Mouse (Mus musculus) layer of hippocampus, postnatal 36 days (tissue): ENCODE results near the gene Fntb. TPM values are rescaled to one million over a fixed set of nuclear protein-coding genes. Genes with fewer than 3 reads are reported as not detected.

Experiments
- DNase-seq, 2 experiments: peaks; one replicate each; pipeline ENCODE4 v3.0.0; 2022
- total RNA-seq, 2 experiments: library from RNA; stranded (reverse); gene quantifications; 2 replicates each; pipeline ENCODE4 v1.2.3; 2021

The Fntb gene
- total RNA-seq, 2 experiments from 2014 or later, result 24.3 to 27.1 TPM

DNA sequence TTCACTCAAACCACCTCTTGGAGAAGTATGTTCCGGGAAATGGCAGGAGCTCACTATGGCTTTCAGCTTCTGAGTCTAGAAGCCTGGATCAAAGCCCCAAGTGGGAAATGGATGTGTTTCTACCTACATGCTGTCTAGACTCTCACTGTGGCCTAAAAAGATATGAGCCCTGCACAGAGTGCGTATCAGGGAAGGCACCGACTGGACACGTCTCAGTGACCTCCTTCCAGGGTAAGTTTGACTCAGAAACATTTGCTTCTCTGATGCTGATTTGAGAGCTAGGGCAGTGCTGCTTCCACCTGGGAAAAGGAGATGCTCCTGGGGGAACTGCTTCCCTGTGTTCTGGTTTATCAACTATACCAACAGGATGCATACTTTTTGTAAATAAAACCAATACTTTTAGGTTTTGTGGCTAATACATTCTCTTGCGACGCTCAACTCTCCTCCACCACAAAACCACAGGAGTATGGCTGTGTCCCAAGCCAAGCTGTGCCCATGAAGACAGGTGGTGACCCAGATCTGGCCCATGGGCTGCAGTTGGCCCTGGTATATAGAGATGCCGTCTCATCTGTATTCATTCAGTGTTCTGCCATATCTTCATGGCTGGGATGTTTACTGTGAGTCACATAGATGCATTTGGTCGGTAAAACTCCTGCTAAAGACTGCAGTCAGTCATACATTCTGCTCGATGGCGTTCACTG, 159.7 kb downstream of the Fntb start:
- no peak for DNase-seq

DNA sequence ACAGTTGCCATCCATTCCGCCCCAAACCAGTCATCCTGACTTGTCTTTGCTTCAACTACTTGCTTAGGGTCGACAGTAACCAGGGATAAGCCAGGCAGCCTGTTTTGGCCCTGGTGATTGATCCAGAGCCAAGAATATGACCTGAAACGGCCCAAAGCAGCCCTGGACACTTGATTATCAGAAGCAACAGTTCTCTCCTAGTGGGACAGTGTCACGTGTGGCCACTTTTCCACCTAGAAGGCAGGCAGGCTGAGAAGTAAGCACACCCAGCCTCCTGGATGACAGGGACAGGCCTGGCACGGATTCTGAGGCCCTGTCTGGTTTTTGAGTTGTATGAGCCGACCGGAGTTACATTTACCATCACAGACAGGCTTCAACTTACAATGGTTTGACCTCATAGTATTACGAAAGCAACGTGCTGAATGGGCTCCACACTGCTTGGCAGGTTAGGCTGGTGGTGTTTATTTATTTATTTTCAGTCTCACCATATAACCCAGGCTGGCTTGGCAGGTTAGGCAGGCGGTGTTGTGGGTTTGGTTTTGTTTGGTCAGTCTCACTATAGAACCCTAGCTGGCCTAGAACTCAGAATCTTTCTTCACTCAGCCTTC, 161.1 kb downstream of the Fntb start:
- DNase-seq, result no peak

DNA sequence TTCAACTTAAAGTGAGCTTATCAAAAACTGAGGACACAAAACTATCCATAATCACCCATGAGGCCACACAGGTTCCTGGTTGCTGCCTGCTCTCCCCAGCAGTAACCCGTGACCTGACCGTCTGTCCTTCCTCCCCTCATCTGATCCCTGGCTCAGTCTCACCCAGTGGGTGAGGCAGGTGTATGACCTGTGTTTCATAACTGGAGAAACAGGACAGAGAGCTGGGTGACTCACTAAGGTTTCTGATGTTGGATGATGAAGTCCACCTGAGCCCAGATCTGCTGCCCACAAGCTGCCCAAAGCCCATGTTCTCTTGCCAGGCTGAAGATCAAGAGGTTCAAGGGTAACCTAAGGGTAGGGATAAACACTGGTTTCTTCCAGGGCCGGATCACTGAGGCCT, 161.6 kb downstream of the Fntb start:
- DNase-seq, result no peak

DNA sequence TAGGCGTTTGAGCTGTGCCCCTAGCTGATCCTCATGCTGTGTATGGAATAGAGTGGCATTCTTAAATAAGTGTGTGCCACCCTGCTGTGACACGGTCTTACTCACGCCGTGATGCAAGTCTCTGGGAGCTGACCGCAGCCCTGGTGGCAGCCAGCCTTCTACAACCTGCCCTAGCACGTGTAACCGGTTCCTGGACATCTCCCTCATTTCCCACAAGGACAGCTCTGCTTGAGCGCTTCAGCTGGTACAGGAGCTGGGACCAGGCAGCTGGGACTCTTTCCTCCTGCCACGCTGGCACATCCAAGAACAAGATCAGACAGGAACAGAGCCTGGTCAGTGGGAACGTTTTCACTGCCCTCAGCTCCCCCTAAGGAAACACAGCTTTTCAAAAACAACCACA, 162.2 kb downstream of the Fntb start:
- DNase-seq, result no peak

DNA sequence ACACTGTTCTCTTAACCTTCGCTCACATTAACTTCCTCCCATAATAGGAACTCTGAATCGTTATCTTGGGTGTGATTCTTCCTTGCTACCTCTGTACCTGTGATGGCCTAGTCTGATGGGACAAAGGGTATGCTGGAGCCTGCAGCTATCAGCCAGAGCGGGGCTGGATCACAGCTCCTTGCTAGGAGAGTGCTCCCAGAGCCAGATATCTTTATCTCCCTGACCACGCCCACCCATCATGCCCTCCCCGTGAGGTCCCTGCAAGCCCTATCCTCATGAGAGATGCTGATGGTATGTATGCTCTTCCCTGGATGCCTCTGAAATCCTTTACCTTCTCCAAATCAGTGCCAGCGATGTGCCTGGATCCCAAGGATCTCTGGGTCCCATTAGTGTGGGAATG, 164.8 kb downstream of the Fntb start:
- DNase-seq, result no peak

DNA sequence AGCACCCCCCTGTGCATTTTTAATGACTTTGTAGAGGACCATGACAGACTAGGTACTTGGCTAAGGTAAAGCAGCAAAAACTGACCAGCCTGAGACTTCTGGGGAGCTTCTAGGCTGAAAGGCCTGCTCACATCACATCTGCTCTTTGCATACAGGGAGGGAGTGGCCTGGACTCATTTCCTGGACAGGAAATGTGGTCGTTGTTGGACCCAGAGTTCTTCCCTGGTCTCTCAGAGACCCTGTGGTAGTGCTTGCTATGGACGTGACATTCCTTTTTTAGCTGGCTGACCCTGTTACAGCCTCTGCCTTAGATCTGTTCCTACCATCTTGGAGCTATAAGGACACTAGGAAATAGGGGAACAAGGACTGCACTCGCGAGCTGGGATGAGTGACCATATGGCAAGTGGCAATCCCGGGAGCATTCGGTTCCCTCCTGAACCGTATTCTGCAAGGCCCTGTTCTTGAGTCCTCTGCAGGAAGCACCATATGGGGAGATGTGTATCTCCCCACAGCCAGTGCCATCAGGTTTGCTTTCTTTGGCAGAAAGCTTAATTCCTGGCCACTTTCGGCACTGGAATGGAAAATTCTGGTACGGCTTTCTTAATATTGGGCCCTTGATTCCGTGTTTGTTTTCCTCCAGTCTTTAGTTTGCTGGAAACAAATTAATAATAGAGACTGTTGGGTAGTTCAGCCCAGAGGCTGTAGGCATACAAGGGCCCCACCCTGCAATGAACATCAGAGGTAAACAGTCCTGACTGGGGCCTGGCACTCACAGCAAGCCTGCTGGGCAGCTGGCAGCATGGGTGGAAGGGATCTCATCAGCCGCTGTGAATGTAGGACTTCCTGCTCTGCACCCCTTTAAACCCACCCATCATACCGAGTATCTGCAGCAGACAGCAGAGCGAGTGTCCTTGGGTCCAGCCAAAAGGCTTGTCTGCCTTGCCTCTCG, 166.6 kb downstream of the Fntb start:
- no peak for DNase-seq

DNA sequence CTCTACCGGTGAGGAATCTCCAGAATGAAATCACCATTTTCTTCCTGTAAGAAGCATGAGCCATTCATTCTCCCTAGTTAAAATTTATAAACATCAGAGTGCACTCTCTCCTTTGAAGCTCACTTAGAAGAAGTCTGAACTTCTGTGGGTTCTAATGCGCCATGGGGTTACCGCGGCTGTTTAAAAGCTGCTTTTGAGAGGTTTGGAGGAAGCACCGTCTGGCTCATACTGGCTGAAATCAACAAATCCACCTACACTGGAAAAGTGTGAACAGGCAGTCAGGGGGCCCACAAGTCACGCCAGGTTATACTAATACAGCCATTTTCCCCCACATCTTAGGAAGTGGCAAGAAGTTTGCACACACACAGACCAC, 167.3 kb downstream of the Fntb start:
- DNase-seq, result no peak

DNA sequence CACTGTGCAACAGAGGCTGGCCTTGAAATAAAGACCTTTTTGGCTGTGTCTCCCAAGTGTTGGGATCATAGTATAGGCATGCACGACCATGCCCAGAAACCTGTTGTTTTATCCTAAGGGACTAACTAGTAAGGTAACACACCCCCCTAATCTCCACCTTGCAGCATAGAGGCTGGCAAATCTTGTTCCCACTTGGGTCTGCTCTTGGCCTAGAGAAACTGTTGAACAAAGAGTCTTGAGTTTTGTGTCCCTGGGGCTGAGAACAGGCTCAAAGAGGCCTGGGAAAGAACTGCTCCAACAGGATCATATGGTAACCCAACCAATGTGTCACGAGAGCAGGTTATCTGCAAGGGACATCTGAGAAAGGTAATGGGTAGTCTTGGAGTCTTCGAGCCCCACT, 169.0 kb downstream of the Fntb start:
- DNase-seq, result no peak

DNA sequence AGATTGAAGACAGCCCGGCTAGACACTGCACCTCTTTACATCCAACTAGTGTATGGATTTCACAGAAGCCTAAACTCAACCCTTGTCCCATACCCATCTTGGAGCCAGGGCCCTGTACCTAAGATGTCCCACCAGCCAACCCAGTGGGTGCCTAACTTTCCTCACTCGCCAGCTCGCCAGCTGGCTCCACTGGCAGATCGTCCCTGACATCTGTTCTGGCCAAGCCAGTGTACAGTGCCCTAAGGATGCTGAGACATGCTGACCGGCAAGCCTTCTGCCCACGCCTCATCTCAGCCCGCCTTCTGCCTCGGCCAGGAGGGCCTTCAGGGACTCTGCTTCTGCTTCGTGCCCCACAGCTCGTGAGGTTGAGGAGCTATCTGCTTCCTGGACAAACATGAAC, 170.8 kb downstream of the Fntb start:
- DNase-seq, result no peak

DNA sequence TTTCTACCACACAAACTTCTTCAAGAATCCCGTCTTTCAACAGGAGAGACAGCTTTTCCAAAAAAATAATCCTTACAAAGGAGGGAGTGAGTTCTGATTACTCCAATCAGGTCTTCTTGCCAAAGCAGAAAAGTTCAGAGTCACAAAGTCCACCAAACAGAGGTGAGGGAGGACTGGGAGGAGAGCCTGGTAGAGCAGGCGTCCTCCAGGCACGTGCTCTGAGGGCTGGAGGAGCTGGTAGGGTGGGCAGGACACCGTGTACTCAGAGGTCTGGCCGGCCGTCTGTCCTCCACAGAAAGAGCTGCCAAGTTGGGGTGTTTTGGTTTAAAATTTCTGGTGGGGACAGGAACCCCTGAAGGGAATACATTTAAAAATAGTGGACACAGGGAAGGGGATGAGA, 172.6 kb downstream of the Fntb start:
- no peak for DNase-seq

DNA sequence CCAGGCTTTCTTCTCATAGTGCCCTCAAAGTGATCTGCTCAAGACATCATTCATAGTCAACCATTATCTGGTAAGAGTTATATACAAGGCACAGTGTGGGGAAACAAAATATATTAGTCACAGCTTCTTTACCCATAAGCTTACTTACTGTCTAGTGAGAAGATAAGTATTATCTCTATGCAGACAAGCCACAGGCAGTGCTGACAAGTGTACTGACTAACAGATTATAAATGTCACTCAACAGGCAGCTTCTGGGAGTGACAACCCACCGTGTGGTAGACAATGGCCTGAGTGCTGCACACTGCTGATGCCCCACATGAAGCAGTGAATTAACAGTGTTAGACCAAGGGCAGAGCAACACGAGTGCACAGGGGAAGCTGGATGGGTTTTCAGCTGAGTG, 176.1 kb downstream of the Fntb start:
- no peak for DNase-seq

DNA sequence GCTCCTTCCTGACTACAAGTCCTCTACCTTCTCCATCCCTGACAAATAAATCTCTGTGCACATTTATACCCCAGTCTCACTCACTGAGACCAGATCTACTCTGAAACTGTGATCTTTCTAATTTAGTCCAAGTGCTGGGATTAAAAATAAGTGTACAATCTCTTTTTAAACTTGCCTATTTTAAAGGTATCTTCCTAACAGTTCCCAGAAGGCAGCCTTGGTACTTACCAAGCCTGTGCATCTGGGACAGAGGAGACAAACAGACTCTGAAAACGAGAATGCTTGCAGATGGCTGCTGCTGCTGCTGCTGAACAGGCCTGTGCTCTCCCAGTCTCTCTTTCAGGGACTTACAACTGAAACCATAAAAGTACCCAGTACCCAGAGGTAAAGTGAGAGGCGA, 177.1 kb downstream of the Fntb start:
- no peak for DNase-seq

DNA sequence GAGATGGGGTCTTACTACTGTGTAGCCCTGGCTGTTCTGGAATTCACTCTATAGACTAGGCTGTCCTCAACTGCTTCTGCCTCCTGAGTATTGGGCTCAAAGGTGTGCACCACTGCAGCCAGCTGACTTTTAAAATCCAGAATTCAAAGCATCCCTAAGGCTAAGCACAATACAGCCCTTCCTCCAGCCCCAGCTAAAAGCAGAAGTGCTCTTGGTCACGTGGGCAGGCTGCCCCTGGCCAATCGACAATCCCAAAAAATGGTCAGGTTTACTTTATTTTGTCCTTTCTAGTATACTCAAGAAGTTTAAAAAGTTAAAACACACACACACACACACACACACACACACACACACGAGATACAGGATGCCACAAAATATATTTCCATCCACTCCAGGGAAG, 177.7 kb downstream of the Fntb start:
- no peak for DNase-seq

DNA sequence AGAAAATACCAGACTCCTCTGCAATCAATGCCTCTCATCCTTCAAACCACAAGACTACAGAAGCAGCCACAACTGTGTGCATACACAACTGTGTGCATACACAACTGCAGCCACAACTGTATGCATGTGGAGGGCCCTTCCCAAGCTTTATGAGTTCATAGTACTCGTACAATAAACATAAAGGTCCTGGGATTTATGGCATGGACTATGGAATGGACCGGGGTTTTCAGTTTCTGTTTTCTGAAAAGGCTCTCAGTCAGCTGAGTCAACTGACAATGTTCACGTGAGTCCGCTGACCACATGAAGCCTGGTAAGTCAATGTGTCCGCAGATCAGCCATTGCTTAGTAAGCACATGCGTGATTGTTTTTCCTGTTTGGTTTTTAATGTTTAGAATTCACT, 178.1 kb downstream of the Fntb start:
- DNase-seq, result no peak

DNA sequence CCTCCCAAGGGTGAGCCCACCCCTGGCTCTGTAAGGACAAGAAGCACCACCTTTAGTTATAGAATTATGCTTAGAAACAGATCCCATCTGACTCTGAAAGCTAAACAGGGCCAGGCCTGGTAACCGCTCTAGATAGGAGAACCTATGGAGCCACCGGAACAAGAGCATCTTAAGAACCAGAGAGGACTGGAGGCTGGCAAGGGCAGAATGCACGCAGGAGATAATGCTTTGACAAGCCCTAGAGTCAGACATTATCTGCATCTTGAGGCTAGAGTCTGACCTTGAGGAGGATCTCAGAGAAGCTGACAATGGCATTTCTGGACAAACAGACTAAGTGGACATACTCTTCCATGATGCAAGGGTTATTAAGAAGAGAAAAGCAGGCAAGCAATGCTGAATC, 182.1 kb downstream of the Fntb start:
- DNase-seq, result no peak

DNA sequence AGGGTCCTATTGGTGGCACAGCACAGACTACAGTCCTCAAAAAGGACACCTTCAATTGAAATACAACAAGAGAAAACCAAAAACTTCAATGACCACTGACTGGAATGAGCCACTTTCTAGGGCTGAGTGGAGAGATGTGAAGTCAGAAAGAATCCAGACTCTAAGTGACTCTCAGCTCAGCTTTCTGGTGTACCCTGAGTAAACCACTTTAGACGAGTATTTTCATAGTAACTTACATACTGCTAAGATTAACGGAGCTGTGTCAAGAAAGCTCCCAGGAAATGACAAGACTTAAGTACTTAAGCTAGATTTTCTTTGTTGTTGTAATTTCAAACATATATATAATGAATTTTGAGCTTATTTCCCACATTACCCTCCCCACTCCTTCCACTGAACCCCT, 182.8 kb downstream of the Fntb start:
- DNase-seq, result no peak

DNA sequence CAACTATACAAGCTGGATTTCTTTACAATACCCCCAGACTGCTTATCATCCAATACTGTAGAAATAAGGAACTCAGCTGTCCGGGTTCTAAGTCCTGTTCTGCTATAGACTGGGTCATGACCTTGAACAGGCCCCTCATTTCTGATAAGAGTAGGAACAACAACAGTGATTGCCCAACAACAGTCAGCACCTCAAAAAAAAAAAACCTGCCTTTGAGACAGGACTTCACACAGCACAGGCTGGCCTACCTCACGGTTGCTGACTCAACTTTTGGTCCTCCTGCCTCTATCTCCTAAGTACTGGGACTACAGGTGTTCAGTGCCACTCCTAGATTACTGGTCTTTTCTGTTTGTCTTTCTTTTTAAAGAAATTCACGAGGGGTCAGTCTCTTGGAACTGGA, 183.4 kb downstream of the Fntb start:
- no peak for DNase-seq

DNA sequence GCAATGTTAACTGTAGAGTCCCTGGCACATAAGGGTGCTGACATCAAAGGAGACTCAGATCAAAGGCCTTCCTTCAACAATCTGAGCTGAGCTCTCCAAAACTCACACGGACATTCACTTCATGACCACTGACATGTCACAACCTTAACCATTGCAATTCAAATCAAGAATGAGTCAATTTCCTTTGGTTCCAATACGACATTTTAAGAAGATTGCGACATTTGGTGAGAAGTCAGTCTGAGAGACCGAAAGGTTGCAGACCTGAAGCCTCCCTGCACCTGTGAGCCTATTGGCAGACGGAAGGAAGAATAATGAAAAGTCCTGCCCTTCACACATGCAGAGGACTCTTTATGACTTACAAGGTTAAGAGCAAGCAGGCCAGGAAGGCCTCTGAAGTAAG, 184.9 kb downstream of the Fntb start:
- no peak for DNase-seq

DNA sequence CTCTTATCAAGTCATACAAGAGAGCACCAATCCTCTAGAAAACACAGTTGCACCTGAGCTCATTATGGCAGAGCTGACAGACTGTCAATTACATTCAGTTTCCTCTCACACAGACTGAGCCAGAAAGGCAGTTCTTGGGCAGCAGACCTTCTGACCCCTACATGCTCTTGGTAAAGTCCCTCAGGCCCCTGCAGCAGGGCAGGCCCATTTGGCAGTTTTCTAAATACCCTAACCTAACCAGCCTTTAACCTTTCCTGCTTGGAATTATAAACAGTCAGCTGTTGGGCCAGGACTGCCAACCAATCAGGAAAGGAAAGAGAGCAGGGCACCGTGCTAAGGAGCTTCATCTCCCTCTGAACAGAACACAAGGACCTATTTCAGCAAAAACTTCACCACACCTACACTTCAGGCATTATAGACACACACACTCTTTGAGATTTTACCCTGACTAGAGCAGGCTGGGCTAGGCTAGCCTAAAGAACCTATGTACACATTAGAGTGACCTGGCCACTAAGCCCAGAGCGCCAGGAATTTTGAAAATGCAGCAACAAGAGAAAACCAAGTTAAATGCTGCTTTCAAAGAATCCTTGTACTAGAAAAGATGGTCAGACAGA, 188.5 kb downstream of the Fntb start:
- DNase-seq, result no peak

DNA sequence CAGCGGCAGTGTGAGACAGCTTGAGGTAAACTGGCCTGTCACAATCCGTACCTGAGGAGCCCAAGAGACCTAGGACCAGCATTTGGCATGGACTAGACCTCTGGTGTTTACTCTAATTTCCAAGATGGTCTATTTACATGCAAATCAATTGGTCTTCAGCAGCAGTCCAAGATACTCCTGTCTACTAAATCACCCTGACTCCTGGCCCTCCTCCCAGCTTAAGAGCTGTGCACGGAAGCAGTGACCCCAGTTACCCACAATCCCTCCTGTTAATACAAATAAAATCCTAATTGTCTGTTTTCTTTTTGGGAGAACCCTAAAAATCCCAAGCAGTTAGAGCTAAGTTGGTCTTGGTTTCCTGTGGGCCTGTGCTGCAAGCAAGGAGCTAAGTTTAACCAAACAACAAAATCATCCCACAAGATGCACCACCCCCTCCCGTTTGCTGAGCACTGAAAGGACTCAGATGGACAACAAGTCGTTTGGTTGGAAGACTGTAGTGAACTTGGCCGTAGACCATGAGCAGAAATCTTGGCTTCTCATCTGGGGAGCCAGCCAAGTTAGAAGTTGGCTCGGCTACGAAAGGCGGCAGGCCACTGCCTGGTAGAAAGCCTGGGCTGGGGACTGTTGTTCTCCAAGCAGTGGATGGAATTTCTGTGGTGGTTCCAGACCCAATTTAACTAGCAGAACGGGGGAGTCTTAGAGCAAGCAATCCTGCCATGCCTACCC, 189.5 kb downstream of the Fntb start:
- DNase-seq, result peak; percentile 67 to 79

DNA sequence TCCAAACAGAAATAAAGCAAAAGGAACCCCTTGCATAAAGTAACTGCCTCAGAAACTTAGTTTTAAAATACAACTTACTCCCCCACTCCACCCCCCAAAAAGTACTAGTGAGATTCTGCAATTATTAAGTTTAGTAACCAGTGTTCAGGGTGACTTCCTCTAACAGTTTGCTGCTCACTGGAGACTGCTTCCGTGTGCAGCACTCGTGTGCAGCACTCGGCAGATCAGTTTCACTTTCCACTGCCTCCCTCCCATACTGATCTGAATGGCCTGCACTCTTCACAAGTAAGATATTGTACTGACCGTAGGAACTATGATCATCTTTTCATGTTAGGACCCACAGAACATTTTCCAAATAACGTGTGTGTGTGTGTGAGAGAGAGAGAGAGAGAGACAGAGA, 192.3 kb downstream of the Fntb start:
- DNase-seq, result no peak
